Mouse (Mus musculus) naive thymus-derived CD4-positive, alpha-beta T cell, adult 2 months (primary cell): ENCODE measurements around the gene Ints6l.

ENCODE experiments used
- DNase-seq: peaks from one replicate; pipeline ENCODE4 v3.0.0-alpha.2; 2011; ENCODE audit warnings: low read depth

Gene Ints6l

GRCm38 (mm10) chrX:56454671-56455371 lies at the start of gene Ints6l:
Gene Ints6l, plus strand, starts transcription at chrX:56454857.
- DNase-seq: peak; percentile 84

- DNase-seq: peak; percentile 37
Measured at GRCm38 (mm10) chrX:56405482-56405881, 49.2 kb upstream of the Ints6l start.

GRCm38 (mm10) chrX:56406128-56406527 lies 48.5 kb upstream of the Ints6l start:
- peak; percentile 30 for DNase-seq

- DNase-seq: no peak
Measured at GRCm38 (mm10) chrX:56416277-56416676, 38.4 kb upstream of the Ints6l start.

GRCm38 (mm10) chrX:56417541-56417940 lies 37.1 kb upstream of the Ints6l start:
- DNase-seq: peak; percentile 32

GRCm38 (mm10) chrX:56430601-56431000 lies 24.1 kb upstream of the Ints6l start:
- DNase-seq: peak; percentile 31

- DNase-seq: no peak
Measured at GRCm38 (mm10) chrX:56435758-56436283, 18.8 kb upstream of the Ints6l start.

- DNase-seq: no peak
Measured at GRCm38 (mm10) chrX:56446487-56447428, 7.9 kb upstream of the Ints6l start.

GRCm38 (mm10) chrX:56447524-56448015 lies 7.1 kb upstream of the Ints6l start, which contains the start of gene Gm2174:
Gene Gm2174, plus strand, starts transcription at chrX:56447965.
- no peak for DNase-seq

GRCm38 (mm10) chrX:56455372-56456246 lies 952 bp downstream of the Ints6l start:
- DNase-seq: peak; percentile 87

GRCm38 (mm10) chrX:56456379-56456778 lies 1.7 kb downstream of the Ints6l start:
- peak; percentile 20 for DNase-seq

- peak; percentile 2 for DNase-seq
Measured at GRCm38 (mm10) chrX:56462020-56462933, 7.6 kb downstream of the Ints6l start.

- no peak for DNase-seq
Measured at GRCm38 (mm10) chrX:56464906-56465305, 10.2 kb downstream of the Ints6l start.

- no peak for DNase-seq
Measured at GRCm38 (mm10) chrX:56467688-56468087, 13.0 kb downstream of the Ints6l start.

GRCm38 (mm10) chrX:56468422-56468821 lies 13.8 kb downstream of the Ints6l start:
- no peak for DNase-seq

- no peak for DNase-seq
Measured at GRCm38 (mm10) chrX:56474035-56474434, 19.4 kb downstream of the Ints6l start.

- DNase-seq: no peak
Measured at GRCm38 (mm10) chrX:56477553-56477952, 22.9 kb downstream of the Ints6l start.

GRCm38 (mm10) chrX:56481906-56482305 lies 27.2 kb downstream of the Ints6l start:
- no peak for DNase-seq

- DNase-seq: peak; percentile 82
Measured at GRCm38 (mm10) chrX:56489758-56490157, 35.1 kb downstream of the Ints6l start.

GRCm38 (mm10) chrX:56497241-56497640 lies 42.6 kb downstream of the Ints6l start:
- DNase-seq: no peak
